Mouse (Mus musculus) T-helper 1 cell (primary cell): ENCODE measurements at regions not wholly inside any gene's neighbourhood (a gene's known extent, or its start where the extent isn't known, plus 50 kb on each side); places are given as distances from the start of the nearest gene placed in this dataset.

Experiments used
- in situ Hi-C: fragments of 300-600 bp; cut with MboI, MseI; formaldehyde crosslinking; loops from one replicate; pipeline ENCODE4 v1.15.1; 2025; ENCODE audit warnings: high pct_unique_total_duplicates

- in situ Hi-C loops = no loop called here
Observed at GRCm38 (mm10) chr1:189991089-189991488, 68.9 kb upstream of the Smyd2 start.

- in situ Hi-C loops = no loop called here
Observed at GRCm38 (mm10) chr1:189990046-189990622, 68.0 kb upstream of the Smyd2 start.

- in situ Hi-C loops = no loop called here
Observed at GRCm38 (mm10) chr1:189989376-189989775, 67.2 kb upstream of the Smyd2 start.

GRCm38 (mm10) chr1:189988864-189989263, 66.7 kb upstream of the Smyd2 start:
- in situ Hi-C loops = no loop called here

- in situ Hi-C loops = no loop called here
Observed at GRCm38 (mm10) chr1:189985516-189986205, 63.5 kb upstream of the Smyd2 start.

- in situ Hi-C loops = loop anchor here (5.0 kb wide), 2 partner anchors 101 to 271 kb away; no protein-coding TSS in a partner anchor
Observed at GRCm38 (mm10) chr1:189978244-189978643, 56.1 kb upstream of the Smyd2 start.

- in situ Hi-C loops = loop anchor here (5.0 kb wide), 2 partner anchors 98 to 268 kb away; no protein-coding TSS in a partner anchor
Observed at GRCm38 (mm10) chr1:189975660-189976059, 53.5 kb upstream of the Smyd2 start.

GRCm38 (mm10) chr1:189972790-189973406, 50.7 kb upstream of the Smyd2 start:
- in situ Hi-C loops = no loop called here
